Mouse (Mus musculus): ENCODE measurements around the gene Ccdc88c.

- no peak for TF ChIP-seq POLR2A (IDR thresholded peaks at IDR 0.05; ENCODE audit: control insufficient read depth, low read depth, low read length)
- TF ChIP-seq CTCF (IDR thresholded peaks at IDR 0.05; ENCODE audit: control insufficient read depth, insufficient read depth, insufficient replicate concordance, low read depth, low read length), result no peak
Observed at GRCm38 (mm10) chr12:100992505-100992904, 36.4 kb downstream of the Ccdc88c start.

All from testis, adult 2 months (tissue).